Mouse (Mus musculus) spleen, adult 2 months (tissue): ENCODE measurements around the gene Cabp5. TPM values are rescaled to one million over a fixed set of nuclear protein-coding genes. Genes with fewer than 3 reads are reported as not detected.
"Not testable (repeated sequence)": the region's sequence is repeated elsewhere in the genome, so short reads cannot be mapped to it uniquely, and the experiment has no call there.

Experiments used
- DNase-seq, 2 experiments: peaks; one replicate each; pipeline versions ENCODE4 v3.0.0 to v3.0.0-alpha.2; 2012 to 2021; ENCODE audit warnings: low spot score in 2 of 2, low read depth in 1 of 2
- H3K27ac ChIP-seq: fragments of 200-500 bp; 2 replicates; pipeline ENCODE4 v1.5.1; 2012; ENCODE audit warnings: low read length, inconsistent platforms; ENCODE audit not compliant: insufficient read depth
- H3K27me3 ChIP-seq: fragments of 200-500 bp; 2 replicates; pipeline ENCODE4 v1.6.1; 2012; ENCODE audit warnings: mild to moderate bottlenecking, moderate library complexity, low read length, inconsistent platforms; ENCODE audit not compliant: control insufficient read depth, insufficient read depth
- H3K36me3 ChIP-seq: fragments of 200-500 bp; 2 replicates; pipeline ENCODE4 v1.6.1; 2012; ENCODE audit warnings: mild to moderate bottlenecking, low read length, inconsistent platforms; ENCODE audit not compliant: control insufficient read depth, insufficient read depth
- H3K4me1 ChIP-seq: fragments of 200-500 bp; 2 replicates; pipeline ENCODE4 v1.6.1; 2011; ENCODE audit warnings: inconsistent platforms; ENCODE audit not compliant: control insufficient read depth, insufficient read depth, insufficient read length
- H3K4me3 ChIP-seq: fragments of 200-500 bp; 2 replicates; pipeline ENCODE4 v1.5.1; 2011; ENCODE audit warnings: mild to moderate bottlenecking, inconsistent platforms; ENCODE audit not compliant: insufficient read depth, insufficient read length; ENCODE audit errors: extremely low read depth
- CTCF ChIP-seq: fragments of 200-500 bp; IDR thresholded peaks from 2 replicates; pipeline ENCODE4 v1.5.1; 2011; ENCODE audit warnings: mild to moderate bottlenecking, inconsistent platforms; ENCODE audit not compliant: insufficient read depth, insufficient read length, insufficient replicate concordance; ENCODE audit errors: extremely low read depth
- POLR2A ChIP-seq: fragments of 200-500 bp; IDR thresholded peaks from 2 replicates; pipeline ENCODE4 v1.6.1; 2011; ENCODE audit warnings: low read depth, low read length, inconsistent platforms
- WGBS: fragments of 180-500 bp; shearing (Covaris S2); methylation state at CpG from one replicate; pipeline ENCODE4 v1.1.7; 2018; 5-methylcytosine and 5-hydroxymethylcytosine counted together
- polyA plus RNA-seq: library from polyadenylated mRNA; depleted of rRNA; stranded (reverse); fragments of >200 nt; gene quantifications from 2 replicates; pipeline ENCODE4 v1.2.3, GENCODE M21; 2012; rRNA removed

The Cabp5 gene
- not detected in 2 replicates for polyA plus RNA-seq

DNA sequence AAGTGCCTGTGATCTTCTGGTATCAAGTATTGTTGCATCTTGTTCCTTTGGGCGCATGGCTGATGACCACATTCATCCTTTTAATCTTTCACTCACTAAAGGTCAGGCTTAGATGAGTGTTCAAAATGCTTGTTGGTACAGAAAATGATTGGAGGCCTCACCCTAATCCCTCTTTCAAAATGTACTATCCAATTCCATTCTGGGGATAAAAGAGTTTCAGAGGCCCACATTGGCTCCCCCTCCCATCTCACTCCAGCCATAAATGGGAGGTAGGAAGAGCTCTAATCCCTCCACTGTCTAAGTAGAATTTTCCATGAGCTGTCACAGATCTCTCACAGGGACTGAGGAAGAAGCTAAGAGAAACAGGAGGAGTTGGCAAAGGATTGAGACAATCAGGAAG lies at the start of gene Cabp5:
Gene Cabp5 (plus strand): TSS at position 301 of the 400 bp plus-strand sequence.
- H3K4me1 ChIP-seq: no peaks in the 10 kb centered on the region
- H3K36me3 ChIP-seq: no peaks in the 10 kb centered on the region
- DNase-seq: no peak
- H3K4me3 ChIP-seq: no peak within 1 kb of the TSS
- H3K27me3 ChIP-seq: no peaks in the 10 kb centered on the region
- no peak within 1 kb of the TSS for H3K27ac ChIP-seq
- no peak for TF ChIP-seq CTCF
- no peak for TF ChIP-seq POLR2A
- 87% methylated on average over 1 of the region's 1 CpGs for WGBS

DNA sequence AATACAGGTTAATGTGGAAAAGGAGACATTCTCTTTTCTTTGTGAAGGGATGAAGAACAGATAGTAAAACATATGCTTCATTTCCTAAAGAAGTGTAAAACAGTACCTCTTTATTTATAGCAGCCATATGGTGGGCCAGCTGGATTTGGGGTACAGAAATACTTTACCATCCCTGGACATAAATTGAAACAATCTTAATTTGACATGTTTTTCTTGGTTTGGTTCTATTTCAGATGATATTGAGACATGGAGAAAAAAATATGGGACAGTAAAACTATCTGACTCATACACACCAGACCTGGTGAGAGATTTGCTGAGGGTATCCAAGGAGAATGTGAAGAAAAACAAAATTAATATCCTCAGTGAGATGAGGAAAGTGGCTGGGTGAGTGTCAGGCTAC lies 42.0 kb upstream of the Cabp5 start:
- no peak overlapping the region for H3K27ac ChIP-seq
- H3K4me1 ChIP-seq: no peaks in the 10 kb centered on the region
- H3K4me3 ChIP-seq: no peak overlapping the region
- DNase-seq: no peak
- no peaks in the 10 kb centered on the region for H3K27me3 ChIP-seq
- no peaks in the 10 kb centered on the region for H3K36me3 ChIP-seq
- TF ChIP-seq POLR2A: no peak
- no peak for TF ChIP-seq CTCF

DNA sequence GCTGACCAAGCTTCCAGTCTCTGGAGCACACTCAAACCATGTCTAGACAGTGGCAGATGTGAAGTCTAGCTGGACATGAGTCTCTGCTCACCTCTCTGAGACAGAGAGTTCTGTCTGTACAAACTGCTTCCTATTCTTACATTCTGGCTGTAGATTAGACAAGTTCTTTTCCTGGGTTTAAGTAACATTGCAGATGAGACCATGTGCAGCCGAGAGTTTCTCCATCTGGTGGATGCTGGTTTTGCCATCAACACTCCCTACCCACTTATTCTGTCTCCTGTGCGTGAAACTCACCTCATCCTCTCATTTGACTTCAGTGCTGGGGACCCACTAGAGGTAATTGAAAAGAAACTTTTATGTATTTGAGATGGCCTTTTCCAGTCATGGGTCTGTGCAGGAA lies 17.3 kb upstream of the Cabp5 start:
- WGBS: 75% methylated on average over 2 of the region's 2 CpGs
- H3K4me1 ChIP-seq: no peaks in the 10 kb centered on the region
- no peak overlapping the region for H3K4me3 ChIP-seq
- DNase-seq: no peak
- H3K27me3 ChIP-seq: no peaks in the 10 kb centered on the region
- TF ChIP-seq CTCF (no peak), POLR2A (no peak)
- H3K36me3 ChIP-seq: no peaks in the 10 kb centered on the region
- H3K27ac ChIP-seq: no peak overlapping the region

DNA sequence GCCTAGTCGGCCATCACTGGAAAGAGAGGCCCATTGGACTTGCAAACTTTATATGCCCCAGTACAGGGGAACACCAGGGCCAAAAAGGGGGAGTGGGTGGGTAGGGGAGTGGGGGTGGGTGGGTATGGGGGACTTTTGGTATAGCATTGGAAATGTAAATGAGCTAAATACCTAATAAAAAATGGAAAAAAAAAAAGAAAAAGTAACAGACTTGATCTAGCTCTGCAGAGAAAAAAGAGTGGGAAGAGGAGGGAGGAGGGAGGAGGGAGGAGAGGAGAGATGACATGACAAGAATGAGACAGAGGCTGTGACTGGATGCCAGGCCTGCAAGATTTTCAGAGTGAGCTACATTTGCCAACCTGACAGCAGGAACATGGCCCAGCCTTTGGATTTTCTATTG lies 52.6 kb downstream of the Cabp5 start, which contains the start of gene Bsph1:
Gene Bsph1 (plus strand): TSS at position 301 of the 400 bp plus-strand sequence.
- not testable (repeated sequence) for H3K4me3 ChIP-seq, DNase-seq, H3K27ac ChIP-seq, H3K4me1 ChIP-seq, H3K36me3 ChIP-seq, H3K27me3 ChIP-seq
- WGBS: 88% methylated on average over 1 of the region's 1 CpGs

Other genes starting within 250 kb of the Cabp5 start
- gene Vmn1r88, start 238.6 kb upstream of the Cabp5 start, polyA plus RNA-seq: not detected in 2 replicates
- not detected in 2 replicates for gene Vmn1r89, start 185.1 kb upstream of the Cabp5 start, polyA plus RNA-seq
- gene Lig1, start 120.8 kb upstream of the Cabp5 start, polyA plus RNA-seq: 9.3 and 11.8 TPM in 2 replicates
- 2.5 TPM in 2 replicates for gene Zswim9, start 119.4 kb upstream of the Cabp5 start, polyA plus RNA-seq
- 0.20 and 0.23 TPM in 2 replicates for gene Pla2g4c, start 73.5 kb upstream of the Cabp5 start, polyA plus RNA-seq
- gene Bsph1, start 52.7 kb downstream of the Cabp5 start, polyA plus RNA-seq: not detected in 2 replicates
- not detected in 2 replicates for gene Bsph2, start 172.9 kb downstream of the Cabp5 start, polyA plus RNA-seq
- not detected in 2 replicates for gene Sult2a5, start 225.8 kb downstream of the Cabp5 start, polyA plus RNA-seq